Mouse (Mus musculus) hindbrain, embryonic 15.5 days (tissue): ENCODE data around the gene U90926. TPM values are rescaled to one million over a fixed set of nuclear protein-coding genes. Genes with fewer than 3 reads are reported as not detected.
"Not testable (repeated sequence)": the region's sequence is repeated elsewhere in the genome, so short reads cannot be mapped to it uniquely, and the experiment has no call there.

Source experiments
- ATAC-seq: fragments of 200-750 bp; cut with Nextera tagmentation; 2 replicates; pipeline ENCODE4 v1.8.0; 2017; ENCODE audit warnings: low read depth, moderate number of reproducible peaks, moderate TSS enrichment; ENCODE audit not compliant: low FRiP score
- H3K27ac ChIP-seq: fragments of 300-500 bp; sonication (generic); replicated peaks from 2 replicates; pipeline ENCODE4 v1.5.1; 2015; ENCODE audit warnings: mild to moderate bottlenecking, inconsistent platforms
- H3K27me3 ChIP-seq: fragments of 300-500 bp; sonication (generic); 2 replicates; pipeline ENCODE4 v1.6.1; 2015; ENCODE audit warnings: control low read depth, inconsistent platforms
- H3K36me3 ChIP-seq: fragments of 300-500 bp; sonication (generic); 2 replicates; pipeline ENCODE4 v1.6.1; 2015; ENCODE audit warnings: control low read depth, inconsistent platforms
- H3K4me1 ChIP-seq: fragments of 300-500 bp; sonication (generic); replicated peaks from 2 replicates; pipeline ENCODE4 v1.6.1; 2015; ENCODE audit warnings: control low read depth, inconsistent platforms
- H3K4me2 ChIP-seq: fragments of 300-500 bp; sonication (generic); 2 replicates; pipeline ENCODE4 v1.6.1; 2015; ENCODE audit warnings: moderate library complexity, mild to moderate bottlenecking, inconsistent platforms
- H3K4me3 ChIP-seq: fragments of 300-500 bp; sonication (generic); 2 replicates; pipeline ENCODE4 v1.5.1; 2015; ENCODE audit warnings: mild to moderate bottlenecking, inconsistent platforms
- H3K9ac ChIP-seq: fragments of 300-500 bp; sonication (generic); 2 replicates; pipeline ENCODE4 v1.6.1; 2015; ENCODE audit warnings: inconsistent platforms
- H3K9me3 ChIP-seq: fragments of 300-500 bp; sonication (generic); 2 replicates; pipeline ENCODE4 v1.6.1; 2016; ENCODE audit warnings: control low read depth, inconsistent platforms
- WGBS: fragments of 180-500 bp; shearing (Covaris S2); methylation state at CpG from one replicate; pipeline ENCODE4 v1.1.7; 2015; 5-methylcytosine and 5-hydroxymethylcytosine counted together
- polyA plus RNA-seq: library from polyadenylated mRNA; unstranded; fragments of >200 nt; fragmentation: Nextera tagmentation; extraction: Ambion mirVana; gene quantifications from 2 replicates; pipeline ENCODE4 v1.2.1, GENCODE M21; 2015

U90926 gene
- polyA plus RNA-seq, 1 experiment from 2014 or later: not detected

- peaks cover 44% of the 10 kb centered on the region for H3K36me3 ChIP-seq
- no peaks in the 10 kb centered on the region for H3K9me3 ChIP-seq
- WGBS: 92% methylated on average over 6 of the region's 6 CpGs
- no peak overlapping the region for H3K27ac ChIP-seq
- ATAC-seq: no peak
- H3K4me1 ChIP-seq: no peaks in the 10 kb centered on the region
- H3K4me2 ChIP-seq: no peak overlapping the region
- H3K4me3 ChIP-seq: no peak overlapping the region
- no peak overlapping the region for H3K9ac ChIP-seq
- H3K27me3 ChIP-seq: no peaks in the 10 kb centered on the region
Measured at GRCm38 (mm10) chr5:92206121-92206520, 9.1 kb downstream of the U90926 start.

DNA sequence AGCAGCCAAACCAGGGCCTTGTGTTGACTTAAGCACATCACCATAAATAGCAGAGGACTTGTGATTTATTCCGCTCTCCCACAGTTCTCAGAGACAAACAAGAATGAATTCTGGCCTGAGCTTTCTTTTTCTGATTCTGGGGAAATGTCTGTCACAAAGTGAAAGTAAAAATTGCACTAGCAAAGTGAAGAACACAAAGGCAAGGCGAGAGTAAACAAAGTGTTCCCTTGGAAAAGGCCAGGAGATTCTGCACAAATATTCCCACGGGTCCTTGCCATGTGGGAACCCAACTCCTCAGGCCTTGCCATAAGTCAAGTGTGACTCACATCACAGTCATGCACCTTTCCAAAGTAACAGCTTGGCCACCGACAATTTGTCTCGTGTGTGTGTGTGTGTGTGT lies 9.5 kb downstream of the U90926 start:
- H3K9ac ChIP-seq: no peak overlapping the region
- no peak overlapping the region for H3K4me3 ChIP-seq
- H3K4me1 ChIP-seq: no peaks in the 10 kb centered on the region
- no peaks in the 10 kb centered on the region for H3K27me3 ChIP-seq
- H3K27ac ChIP-seq: no peak overlapping the region
- H3K36me3 ChIP-seq: peaks cover 48% of the 10 kb centered on the region
- 85% methylated on average over 5 of the region's 5 CpGs for WGBS
- ATAC-seq: no peak
- H3K9me3 ChIP-seq: no peaks in the 10 kb centered on the region
- no peak overlapping the region for H3K4me2 ChIP-seq

DNA sequence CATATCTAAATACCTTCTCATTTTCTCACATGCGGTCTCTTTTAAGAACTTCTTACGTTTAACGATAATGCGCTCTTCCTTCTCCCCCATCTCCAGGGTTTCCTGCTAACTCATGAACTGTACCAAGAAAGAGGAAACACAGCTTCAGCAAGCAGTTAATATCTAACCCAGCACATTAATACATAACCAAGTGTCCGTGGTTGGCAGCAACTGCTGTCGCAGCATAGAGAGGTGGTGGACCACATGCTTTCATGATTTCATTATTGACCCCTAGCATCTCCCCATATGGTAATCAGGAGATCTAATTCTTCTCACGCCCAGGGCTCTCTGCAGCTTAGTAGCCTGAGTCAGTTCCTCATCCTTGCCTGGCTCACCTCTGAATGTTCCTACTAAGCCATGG lies 10.0 kb downstream of the U90926 start:
- no peak overlapping the region for H3K4me3 ChIP-seq
- no peak overlapping the region for H3K9ac ChIP-seq
- H3K4me2 ChIP-seq: no peak overlapping the region
- H3K4me1 ChIP-seq: no peaks in the 10 kb centered on the region
- no peaks in the 10 kb centered on the region for H3K9me3 ChIP-seq
- peaks cover 52% of the 10 kb centered on the region for H3K36me3 ChIP-seq
- H3K27ac ChIP-seq: no peak overlapping the region
- no peaks in the 10 kb centered on the region for H3K27me3 ChIP-seq
- WGBS: 90% methylated on average over 7 of the region's 7 CpGs
- ATAC-seq: no peak

- H3K4me3 ChIP-seq: no peak overlapping the region
- H3K27me3 ChIP-seq: no peaks in the 10 kb centered on the region
- WGBS: 97% methylated on average over 6 of the region's 6 CpGs
- ATAC-seq: no peak
- peaks cover 57% of the 10 kb centered on the region for H3K36me3 ChIP-seq
- H3K27ac ChIP-seq: no peak overlapping the region
- no peak overlapping the region for H3K4me2 ChIP-seq
- H3K9me3 ChIP-seq: no peaks in the 10 kb centered on the region
- no peaks in the 10 kb centered on the region for H3K4me1 ChIP-seq
- H3K9ac ChIP-seq: no peak overlapping the region
Measured at GRCm38 (mm10) chr5:92204162-92205036, 10.8 kb downstream of the U90926 start.

DNA sequence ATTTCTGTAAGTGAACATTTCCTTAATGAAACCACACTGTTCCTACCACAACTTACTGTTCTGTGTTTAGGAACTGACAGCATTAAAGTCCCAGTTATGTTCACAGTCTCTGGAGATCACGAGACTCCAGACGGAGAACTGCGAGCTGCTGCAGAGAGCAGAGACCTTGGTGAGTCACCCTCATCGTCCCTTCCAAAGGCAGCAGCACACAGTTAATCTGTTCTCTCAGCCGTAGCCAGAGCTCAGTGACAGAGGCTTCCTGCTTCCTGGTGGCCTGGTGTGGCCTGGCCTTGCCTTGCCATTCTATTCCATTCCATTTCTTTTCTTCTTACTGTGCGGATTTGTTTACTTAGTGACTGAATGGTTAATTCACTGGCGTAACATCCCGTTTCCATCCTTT lies 16.9 kb downstream of the U90926 start:
- H3K9me3 ChIP-seq: no peaks in the 10 kb centered on the region
- H3K27ac ChIP-seq: no peak overlapping the region
- no peak overlapping the region for H3K9ac ChIP-seq
- no peaks in the 10 kb centered on the region for H3K27me3 ChIP-seq
- ATAC-seq: no peak
- H3K4me2 ChIP-seq: no peak overlapping the region
- H3K36me3 ChIP-seq: peaks cover 58% of the 10 kb centered on the region
- H3K4me1 ChIP-seq: 0 out of 2 replicates have a peak, but pooled peaks cover 5% of the 10 kb centered on the region
- 71% methylated on average over 8 of the region's 8 CpGs for WGBS
- no peak overlapping the region for H3K4me3 ChIP-seq

- Histone ChIP-seq H3K36me3 (peaks cover 63% of the 10 kb centered on the region), H3K9ac (no peak overlapping the region), H3K4me2 (no peak overlapping the region), H3K9me3 (no peaks in the 10 kb centered on the region), H3K4me3 (no peak overlapping the region), H3K27ac (peak overlapping the region; percentile 31; the same call in 1 of the 2 replicates), H3K4me1 (0 out of 2 replicates have a peak, but pooled peaks cover 5% of the 10 kb centered on the region), H3K27me3 (no peaks in the 10 kb centered on the region)
- 56% methylated on average over 15 of the region's 15 CpGs for WGBS
- ATAC-seq: peak; percentile 68
Measured at GRCm38 (mm10) chr5:92196895-92197811, 18.1 kb downstream of the U90926 start.

GRCm38 (mm10) chr5:92195716-92196115 lies 19.5 kb downstream of the U90926 start:
- 49% methylated on average over 2 of the region's 2 CpGs for WGBS
- ATAC-seq: not testable (repeated sequence)
- H3K36me3 ChIP-seq: peaks cover 50% of the 10 kb centered on the region

DNA sequence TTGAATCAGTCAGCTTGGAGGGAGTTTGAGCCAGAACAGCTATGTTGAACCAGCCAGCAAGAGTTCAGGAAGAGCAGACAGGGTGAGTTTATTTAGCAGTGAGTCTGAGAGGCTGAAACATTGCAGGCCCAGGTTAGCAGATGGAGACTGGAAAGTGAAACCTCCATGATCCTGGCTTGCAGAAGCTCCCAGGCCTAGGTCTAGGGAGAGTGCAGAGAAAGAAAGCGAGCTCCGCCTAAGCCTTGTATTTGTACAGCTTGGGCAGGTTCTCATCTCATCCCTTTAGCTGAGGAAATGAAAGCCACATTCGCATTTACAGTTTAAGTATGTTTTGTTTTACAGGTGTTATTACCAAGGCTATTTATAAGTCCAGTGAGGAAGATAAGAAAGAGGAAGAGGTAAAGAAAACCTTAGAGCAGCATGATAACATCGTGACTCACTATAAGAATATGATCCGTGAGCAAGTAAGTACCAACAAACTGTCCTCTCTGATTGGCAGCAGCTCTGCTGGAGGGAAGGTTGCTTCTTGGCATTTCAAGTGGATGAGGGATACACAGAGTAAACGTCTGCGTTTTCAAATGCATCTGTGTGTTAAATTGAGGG lies 26.2 kb downstream of the U90926 start:
- Histone ChIP-seq H3K4me2 (no peak overlapping the region), H3K4me1 (no peaks in the 10 kb centered on the region), H3K27ac (no peak overlapping the region), H3K9me3 (no peaks in the 10 kb centered on the region), H3K27me3 (no peaks in the 10 kb centered on the region), H3K4me3 (no peak overlapping the region), H3K9ac (no peak overlapping the region), H3K36me3 (peaks cover 62% of the 10 kb centered on the region)
- no peak for ATAC-seq
- WGBS: 97% methylated on average over 7 of the region's 7 CpGs

More at GRCm38 (mm10) chr5:92195716-92196115, 19.5 kb downstream of the U90926 start:
- not testable (repeated sequence) for H3K27me3 ChIP-seq, H3K4me3 ChIP-seq, H3K27ac ChIP-seq, H3K4me1 ChIP-seq, H3K9me3 ChIP-seq, H3K4me2 ChIP-seq, H3K9ac ChIP-seq

GRCm38 (mm10) chr5:92183071-92183830 lies 32.0 kb downstream of the U90926 start:
- 93% methylated on average over 8 of the region's 8 CpGs for WGBS
- Histone ChIP-seq H3K27ac (no peak overlapping the region), H3K9me3 (no peaks in the 10 kb centered on the region), H3K4me3 (no peak overlapping the region), H3K9ac (no peak overlapping the region), H3K36me3 (peaks cover 64% of the 10 kb centered on the region), H3K27me3 (no peaks in the 10 kb centered on the region), H3K4me1 (no peaks in the 10 kb centered on the region), H3K4me2 (no peak overlapping the region)
- ATAC-seq: no peak

DNA sequence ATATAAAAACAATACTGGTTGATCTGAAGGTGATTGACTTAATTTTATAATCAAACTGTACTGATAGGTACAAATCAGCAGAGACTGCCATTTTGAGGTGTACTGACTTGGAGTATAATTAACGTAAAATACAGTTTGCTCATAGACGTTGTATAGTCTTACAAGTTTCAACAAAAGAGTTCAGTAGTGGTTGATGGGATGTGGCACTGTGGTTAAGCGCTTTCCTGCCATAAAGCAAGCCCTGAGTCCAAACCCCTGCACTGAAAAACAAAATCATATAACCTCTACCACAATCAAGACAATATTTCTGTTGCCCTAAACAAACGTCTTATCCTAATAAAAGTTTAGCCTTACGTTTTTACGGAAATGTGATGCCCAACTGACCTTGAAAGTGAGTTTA lies 49.2 kb downstream of the U90926 start:
- no peak overlapping the region for H3K4me3 ChIP-seq
- H3K4me1 ChIP-seq: no peaks in the 10 kb centered on the region
- H3K27ac ChIP-seq: no peak overlapping the region
- H3K9me3 ChIP-seq: no peaks in the 10 kb centered on the region
- no peak overlapping the region for H3K4me2 ChIP-seq
- no peak for ATAC-seq
- 94% methylated on average over 6 of the region's 6 CpGs for WGBS
- no peaks in the 10 kb centered on the region for H3K27me3 ChIP-seq
- H3K9ac ChIP-seq: no peak overlapping the region
- peaks cover 19% of the 10 kb centered on the region for H3K36me3 ChIP-seq
